Mouse (Mus musculus) heart, postnatal 36 days (tissue): ENCODE results near the gene Eif4e2. TPM values are rescaled to one million over a fixed set of nuclear protein-coding genes. Genes with fewer than 3 reads are reported as not detected.

ENCODE experiments used
- DNase-seq, 2 experiments: peaks; one replicate each; pipeline ENCODE4 v3.0.0; 2021 to 2022
- intact Hi-C: fragments of 180-260 bp; cut with DNase I; formaldehyde crosslinking; loops from one replicate; pipeline ENCODE4 v1.15.1; 2025
- total RNA-seq, 2 experiments: library from RNA; stranded (reverse); gene quantifications; 2 replicates each; pipeline ENCODE4 v1.2.3; 2021

Gene Eif4e2
- total RNA-seq, 2 experiments from 2014 or later: 42.9 to 50.8 TPM

DNA sequence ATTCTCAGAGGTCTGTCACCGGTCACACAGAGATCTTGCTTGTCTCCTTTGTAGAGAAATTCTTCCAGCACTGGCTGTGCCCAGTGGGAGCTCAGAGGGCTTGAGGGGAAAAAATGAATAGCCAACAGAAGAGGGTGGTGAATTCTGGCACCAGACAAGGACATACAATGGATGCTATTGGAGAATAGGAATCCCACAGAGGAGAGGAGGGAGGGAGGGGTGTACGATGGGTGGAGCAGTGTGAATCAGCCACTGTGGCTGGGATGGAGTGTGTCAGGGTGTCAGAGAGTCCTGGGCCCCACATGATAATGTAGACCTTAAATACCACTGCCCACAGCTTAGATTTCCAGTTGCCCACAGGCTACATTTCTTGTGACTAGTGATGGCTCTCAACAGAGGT is 73.4 kb downstream of the Eif4e2 start:
- no peak for DNase-seq
- intact Hi-C loops: no loop called here

Other genes with a start within 250 kb of the Eif4e2 start
- gene Alppl2, start 124.0 kb upstream of the Eif4e2 start, total RNA-seq: not detected
- gene Alpi, start 112.3 kb upstream of the Eif4e2 start, total RNA-seq: not detected
- not detected for gene Akp3, start 88.9 kb upstream of the Eif4e2 start, total RNA-seq
- gene Ecel1, start 57.4 kb upstream of the Eif4e2 start, total RNA-seq: not detected
- not detected for gene Prss56, start 30.6 kb upstream of the Eif4e2 start, total RNA-seq
- not detected for gene Chrnd, start 23.3 kb upstream of the Eif4e2 start, total RNA-seq
- gene Chrng, start 9.3 kb upstream of the Eif4e2 start, total RNA-seq: not detected
- gene Efhd1, start 50.4 kb downstream of the Eif4e2 start, total RNA-seq: 1 to 10 TPM; 2.5 to 3.7 TPM
- 10 to 100 TPM; 43.3 to 46.4 TPM for gene Gigyf2, start 113.1 kb downstream of the Eif4e2 start, total RNA-seq
- gene Kcnj13, start 180.8 kb downstream of the Eif4e2 start, total RNA-seq: not detected